Mouse (Mus musculus): ENCODE measurements around the gene Rffl. TPM values are rescaled to one million over a fixed set of nuclear protein-coding genes. Genes with fewer than 3 reads are reported as not detected.

Gene Rffl
- polyA plus RNA-seq, 1 experiment from 2014 or later: 17.9 TPM

- 0 out of 2 replicates have a peak, but pooled peaks cover 5% of the 10 kb centered on the region for H3K36me3 ChIP-seq (ENCODE audit: control insufficient read depth, insufficient read depth, low read length)
- no peaks in the 10 kb centered on the region for H3K9me3 ChIP-seq (ENCODE audit: control insufficient read depth, low read depth, low read length)
- 81% methylated on average over 3 of the region's 3 CpGs for WGBS
- H3K4me3 ChIP-seq (ENCODE audit: low read depth, low read length): no peak overlapping the region
- no peak for ATAC-seq (ENCODE audit: insufficient number of reproducible peaks, insufficient read depth, low FRiP score, low read depth)
- H3K4me1 ChIP-seq (ENCODE audit: control insufficient read depth, insufficient read depth, low read length): peaks cover 12% of the 10 kb centered on the region; the same call in 1 of the 2 replicates
- no peak overlapping the region for H3K27ac ChIP-seq (ENCODE audit: low read length)
- H3K27me3 ChIP-seq (ENCODE audit: control insufficient read depth, insufficient read depth, low read length): no peaks in the 10 kb centered on the region
- no peak overlapping the region for H3K9ac ChIP-seq (replicated peaks; ENCODE audit: low read depth, low read length)
- H3K4me2 ChIP-seq (replicated peaks; ENCODE audit: low read depth, low read length): no peak overlapping the region
Measured at GRCm38 (mm10) chr11:82886559-82886958, 15.5 kb upstream of the Rffl start.

- no peak for ATAC-seq (ENCODE audit: insufficient number of reproducible peaks, insufficient read depth, low FRiP score, low read depth)
- H3K4me1 ChIP-seq (ENCODE audit: control insufficient read depth, insufficient read depth, low read length): peaks cover under 1% of the 10 kb centered on the region; the same call in 1 of the 2 replicates
- no peaks in the 10 kb centered on the region for H3K27me3 ChIP-seq (ENCODE audit: control insufficient read depth, insufficient read depth, low read length)
- WGBS: 65% methylated on average over 8 of the region's 8 CpGs
- 0 out of 2 replicates have a peak, but pooled peaks cover 5% of the 10 kb centered on the region for H3K36me3 ChIP-seq (ENCODE audit: control insufficient read depth, insufficient read depth, low read length)
- no peaks in the 10 kb centered on the region for H3K9me3 ChIP-seq (ENCODE audit: control insufficient read depth, low read depth, low read length)
- H3K4me2 ChIP-seq (replicated peaks; ENCODE audit: low read depth, low read length): no peak overlapping the region
- no peak overlapping the region for H3K9ac ChIP-seq (replicated peaks; ENCODE audit: low read depth, low read length)
- no peak overlapping the region for H3K27ac ChIP-seq (ENCODE audit: low read length)
- H3K4me3 ChIP-seq (ENCODE audit: low read depth, low read length): no peak overlapping the region
Measured at GRCm38 (mm10) chr11:82883180-82883579, 12.2 kb upstream of the Rffl start.

- no peak overlapping the region for H3K27ac ChIP-seq (ENCODE audit: low read length)
- ATAC-seq (ENCODE audit: insufficient number of reproducible peaks, insufficient read depth, low FRiP score, low read depth): no peak
Measured at GRCm38 (mm10) chr11:82877726-82878344, 6.8 kb upstream of the Rffl start.

GRCm38 (mm10) chr11:82875631-82876030 lies 4.6 kb upstream of the Rffl start:
- Histone ChIP-seq H3K27ac (ENCODE audit: low read length) (no peak overlapping the region), H3K9me3 (ENCODE audit: control insufficient read depth, low read depth, low read length) (no peaks in the 10 kb centered on the region), H3K27me3 (ENCODE audit: control insufficient read depth, insufficient read depth, low read length) (no peaks in the 10 kb centered on the region), H3K4me3 (ENCODE audit: low read depth, low read length) (no peak overlapping the region), H3K9ac (replicated peaks; ENCODE audit: low read depth, low read length) (no peak overlapping the region), H3K4me1 (ENCODE audit: control insufficient read depth, insufficient read depth, low read length) (no peaks in the 10 kb centered on the region), H3K36me3 (ENCODE audit: control insufficient read depth, insufficient read depth, low read length) (no peaks in the 10 kb centered on the region), H3K4me2 (replicated peaks; ENCODE audit: low read depth, low read length) (no peak overlapping the region)
- ATAC-seq (ENCODE audit: insufficient number of reproducible peaks, insufficient read depth, low FRiP score, low read depth): no peak
- 86% methylated on average over 5 of the region's 5 CpGs for WGBS

More at GRCm38 (mm10) chr11:82877726-82878344, 6.8 kb upstream of the Rffl start:
- Histone ChIP-seq H3K9me3 (ENCODE audit: control insufficient read depth, low read depth, low read length) (no peaks in the 10 kb centered on the region), H3K36me3 (ENCODE audit: control insufficient read depth, insufficient read depth, low read length) (0 out of 2 replicates have a peak, but pooled peaks cover 5% of the 10 kb centered on the region), H3K4me3 (ENCODE audit: low read depth, low read length) (no peak overlapping the region), H3K27me3 (ENCODE audit: control insufficient read depth, insufficient read depth, low read length) (no peaks in the 10 kb centered on the region), H3K4me2 (replicated peaks; ENCODE audit: low read depth, low read length) (no peak overlapping the region), H3K9ac (replicated peaks; ENCODE audit: low read depth, low read length) (no peak overlapping the region), H3K4me1 (ENCODE audit: control insufficient read depth, insufficient read depth, low read length) (no peaks in the 10 kb centered on the region)
- 81% methylated on average over 7 of the region's 7 CpGs for WGBS

DNA sequence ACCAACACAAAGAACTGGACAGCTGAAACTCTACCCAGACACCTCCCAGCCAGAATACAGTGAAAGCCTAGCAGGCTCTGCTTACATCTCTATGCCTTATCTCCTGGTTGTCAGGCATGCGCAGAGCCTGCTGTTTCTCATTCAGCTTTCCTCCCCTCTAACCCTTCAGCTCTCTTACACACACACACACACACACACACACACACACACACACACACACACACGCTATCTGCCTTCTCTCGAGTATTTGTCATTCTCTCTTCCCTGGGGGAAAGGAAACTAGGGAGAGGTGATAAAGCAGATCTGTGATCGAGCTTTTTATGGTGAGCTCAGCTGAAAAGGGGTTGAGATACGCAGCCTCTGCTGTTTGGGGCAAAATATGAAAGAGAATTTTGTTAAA lies 3.9 kb upstream of the Rffl start:
- no peaks in the 10 kb centered on the region for H3K4me1 ChIP-seq (ENCODE audit: control insufficient read depth, insufficient read depth, low read length)
- H3K9ac ChIP-seq (replicated peaks; ENCODE audit: low read depth, low read length): no peak overlapping the region
- H3K36me3 ChIP-seq (ENCODE audit: control insufficient read depth, insufficient read depth, low read length): no peaks in the 10 kb centered on the region
- H3K9me3 ChIP-seq (ENCODE audit: control insufficient read depth, low read depth, low read length): no peaks in the 10 kb centered on the region
- no peak overlapping the region for H3K4me3 ChIP-seq (ENCODE audit: low read depth, low read length)
- WGBS: 43% methylated on average over 5 of the region's 5 CpGs
- no peaks in the 10 kb centered on the region for H3K27me3 ChIP-seq (ENCODE audit: control insufficient read depth, insufficient read depth, low read length)
- no peak overlapping the region for H3K27ac ChIP-seq (ENCODE audit: low read length)
- no peak overlapping the region for H3K4me2 ChIP-seq (replicated peaks; ENCODE audit: low read depth, low read length)
- no peak for ATAC-seq (ENCODE audit: insufficient number of reproducible peaks, insufficient read depth, low FRiP score, low read depth)

GRCm38 (mm10) chr11:82870173-82871030 lies 608 bp downstream of the Rffl start:
- H3K4me1 ChIP-seq (ENCODE audit: control insufficient read depth, insufficient read depth, low read length): no peaks in the 10 kb centered on the region
- ATAC-seq (ENCODE audit: insufficient number of reproducible peaks, insufficient read depth, low FRiP score, low read depth): peak; percentile 43
- WGBS: 3% methylated on average over 36 of the region's 36 CpGs

DNA sequence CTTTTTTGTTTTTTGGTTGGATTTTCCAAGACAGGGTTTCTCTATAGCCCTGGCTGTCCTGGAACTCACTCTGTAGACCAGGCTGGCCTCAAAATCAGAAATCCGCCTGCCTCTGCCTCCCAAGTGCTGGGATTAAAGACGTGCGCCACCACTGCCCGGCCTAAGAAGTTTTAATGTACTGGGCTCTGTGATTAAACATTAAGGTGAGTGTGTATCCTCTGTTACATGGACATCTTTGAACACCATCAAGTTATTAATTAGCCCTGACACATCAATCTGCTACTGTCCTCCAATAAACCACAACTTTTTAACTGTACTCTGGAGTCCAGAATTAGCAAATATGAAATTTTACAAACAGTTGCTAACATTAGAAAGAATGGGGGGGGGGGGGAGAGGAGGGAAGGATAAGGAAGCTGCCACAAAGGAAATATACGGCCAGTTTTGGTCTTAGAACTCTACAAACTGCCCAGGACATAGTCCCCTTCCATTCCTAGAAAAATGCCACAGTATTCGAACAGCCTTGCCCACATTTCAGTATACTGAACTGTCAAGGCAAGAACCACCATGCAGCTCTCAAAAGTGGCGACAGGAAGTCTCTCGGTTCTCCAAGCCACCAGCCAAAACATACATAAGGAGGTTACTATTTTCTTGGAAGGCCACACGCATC lies 1.4 kb downstream of the Rffl start:
- H3K9me3 ChIP-seq (ENCODE audit: control insufficient read depth, low read depth, low read length): no peaks in the 10 kb centered on the region
- H3K36me3 ChIP-seq (ENCODE audit: control insufficient read depth, insufficient read depth, low read length): no peaks in the 10 kb centered on the region
- peak overlapping the region; percentile 72 for H3K4me2 ChIP-seq (replicated peaks; ENCODE audit: low read depth, low read length)
- H3K4me1 ChIP-seq (ENCODE audit: control insufficient read depth, insufficient read depth, low read length): no peaks in the 10 kb centered on the region
- H3K27ac ChIP-seq (ENCODE audit: low read length): no peak overlapping the region
- H3K27me3 ChIP-seq (ENCODE audit: control insufficient read depth, insufficient read depth, low read length): no peaks in the 10 kb centered on the region
- peak overlapping the region; percentile 77; the same call in 1 of the 2 replicates for H3K4me3 ChIP-seq (ENCODE audit: low read depth, low read length)
- no peak overlapping the region for H3K9ac ChIP-seq (replicated peaks; ENCODE audit: low read depth, low read length)
- ATAC-seq (ENCODE audit: insufficient number of reproducible peaks, insufficient read depth, low FRiP score, low read depth): no peak
- 68% methylated on average over 9 of the region's 9 CpGs for WGBS

More at GRCm38 (mm10) chr11:82870173-82871030, 608 bp downstream of the Rffl start:
- peak overlapping the region; percentile 72 for H3K4me2 ChIP-seq (replicated peaks; ENCODE audit: low read depth, low read length)
- no peaks in the 10 kb centered on the region for H3K9me3 ChIP-seq (ENCODE audit: control insufficient read depth, low read depth, low read length)
- peak overlapping the region; percentile 52; the same call in 1 of the 2 replicates for H3K27ac ChIP-seq (ENCODE audit: low read length)
- H3K27me3 ChIP-seq (ENCODE audit: control insufficient read depth, insufficient read depth, low read length): no peaks in the 10 kb centered on the region
- peak overlapping the region; percentile 61 for H3K9ac ChIP-seq (replicated peaks; ENCODE audit: low read depth, low read length)
- no peaks in the 10 kb centered on the region for H3K36me3 ChIP-seq (ENCODE audit: control insufficient read depth, insufficient read depth, low read length)
- H3K4me3 ChIP-seq (ENCODE audit: low read depth, low read length): peak overlapping the region; percentile 77

DNA sequence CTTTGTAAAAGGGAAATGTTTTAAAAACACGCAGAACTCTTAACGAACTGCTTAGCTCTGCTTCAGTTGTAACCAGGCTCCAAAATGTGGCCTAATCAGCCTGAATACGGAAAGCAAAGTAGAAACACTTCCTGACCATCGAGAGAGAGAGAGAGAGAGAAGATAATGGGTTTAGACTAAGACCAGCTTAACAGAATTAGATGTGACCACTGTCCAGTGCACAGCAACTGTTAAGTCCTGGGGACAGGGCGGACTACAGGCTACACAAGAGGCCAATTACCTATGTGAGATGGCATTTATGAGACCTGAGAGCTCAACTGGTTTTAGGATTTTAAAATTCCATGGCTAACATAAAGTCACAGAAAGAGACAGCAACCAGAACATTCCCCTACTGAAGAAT lies 3.1 kb downstream of the Rffl start:
- H3K4me2 ChIP-seq (replicated peaks; ENCODE audit: low read depth, low read length): no peak overlapping the region
- H3K9me3 ChIP-seq (ENCODE audit: control insufficient read depth, low read depth, low read length): no peaks in the 10 kb centered on the region
- H3K27ac ChIP-seq (ENCODE audit: low read length): no peak overlapping the region
- H3K36me3 ChIP-seq (ENCODE audit: control insufficient read depth, insufficient read depth, low read length): no peaks in the 10 kb centered on the region
- H3K4me3 ChIP-seq (ENCODE audit: low read depth, low read length): no peak overlapping the region
- H3K9ac ChIP-seq (replicated peaks; ENCODE audit: low read depth, low read length): no peak overlapping the region
- no peak for ATAC-seq (ENCODE audit: insufficient number of reproducible peaks, insufficient read depth, low FRiP score, low read depth)
- WGBS: 79% methylated on average over 5 of the region's 5 CpGs
- no peaks in the 10 kb centered on the region for H3K27me3 ChIP-seq (ENCODE audit: control insufficient read depth, insufficient read depth, low read length)
- H3K4me1 ChIP-seq (ENCODE audit: control insufficient read depth, insufficient read depth, low read length): no peaks in the 10 kb centered on the region

Data from stomach, embryonic 14.5 days (tissue).